Mouse (Mus musculus): ENCODE results near the gene Polr1d.

The Polr1d gene

GRCm38 (mm10) chr5:147054747-147055270 is 22.0 kb upstream of the Polr1d start:
- in situ Hi-C loops (cut with MboI, MseI) = loop anchor here (10.0 to 25.0 kb wide), 2 partner anchors 220 to 1457 kb away; partner anchors contain the start of gene Rpl21

DNA sequence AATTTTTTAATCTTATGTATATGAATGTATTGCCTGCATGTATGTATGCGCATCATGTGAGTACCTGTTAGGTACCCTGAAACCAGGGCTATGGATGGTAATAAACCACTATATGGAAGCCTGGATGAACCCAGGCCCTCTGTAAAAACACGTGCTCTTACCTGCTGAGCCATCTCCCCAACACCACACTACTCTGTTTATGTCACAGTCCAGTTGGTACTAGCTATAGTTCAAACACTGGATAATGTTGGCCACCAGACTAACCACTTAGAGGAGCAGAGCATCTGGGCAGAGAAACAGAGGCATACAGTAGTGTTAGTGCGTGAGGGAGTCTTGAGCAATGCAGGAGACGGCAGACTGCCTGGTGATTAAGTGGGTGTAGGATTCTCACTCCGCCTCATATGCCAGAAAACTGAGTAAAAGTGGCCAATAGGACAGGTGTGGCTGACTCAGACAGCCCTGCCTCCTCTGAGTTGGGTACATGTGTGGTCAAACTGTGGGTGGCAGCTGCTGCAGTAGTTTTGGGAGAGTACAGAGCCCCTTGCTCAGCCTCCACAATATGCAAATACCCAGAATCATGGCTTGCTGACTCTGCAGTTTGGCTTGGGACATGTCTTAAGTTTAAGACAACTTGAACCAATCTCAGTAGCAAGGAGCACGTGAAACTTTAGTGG is 21.1 kb upstream of the Polr1d start:
- in situ Hi-C loops (cut with MboI, MseI) = loop anchor here (10.0 to 25.0 kb wide), 2 partner anchors 221 to 1457 kb away; partner anchors contain the start of gene Rpl21

GRCm38 (mm10) chr5:147056712-147057290 is 20.0 kb upstream of the Polr1d start:
- in situ Hi-C loops (cut with MboI, MseI) = loop anchor here (10.0 to 25.0 kb wide), 2 partner anchors 222 to 1456 kb away; partner anchors contain the start of gene Rpl21

DNA sequence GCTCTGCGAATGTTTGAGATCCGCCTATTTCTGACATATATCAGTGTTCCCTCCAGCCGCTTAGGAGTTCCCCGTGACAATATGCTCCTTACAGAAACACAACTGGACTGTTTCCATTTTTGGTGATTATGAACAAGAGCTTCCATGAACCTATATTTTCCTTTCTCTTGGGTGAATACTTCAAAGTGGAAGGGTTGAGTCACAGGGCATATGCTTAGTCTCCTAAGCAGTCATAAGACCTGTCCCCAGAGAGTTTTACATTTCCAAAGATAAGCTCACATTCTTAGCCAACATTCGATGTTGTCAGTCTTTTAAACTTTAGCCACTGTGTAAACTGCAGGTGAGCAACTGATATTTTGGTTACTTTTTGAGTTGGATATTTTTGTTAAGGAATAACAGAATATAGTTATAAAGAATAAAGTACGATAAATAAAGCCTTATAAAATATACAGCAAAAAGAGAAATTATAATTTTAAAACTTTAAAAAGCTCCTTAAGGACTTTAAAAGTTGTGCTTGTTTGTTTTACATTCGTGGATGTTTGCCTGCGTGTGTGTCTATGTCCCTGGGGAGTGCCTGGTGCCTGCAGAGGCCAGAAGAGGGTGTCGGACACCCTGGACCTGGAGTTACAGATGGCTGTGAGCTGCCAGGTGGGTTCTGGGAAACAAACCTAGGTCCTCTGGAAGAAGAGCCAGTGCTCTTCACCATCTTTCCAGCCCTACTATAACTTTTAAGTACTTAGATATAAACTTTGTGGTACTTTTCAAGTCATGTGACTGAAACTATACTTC is 19.0 kb upstream of the Polr1d start:
- in situ Hi-C loops (cut with MboI, MseI) = loop anchor here (10.0 to 25.0 kb wide), 2 partner anchors 223 to 1454 kb away; partner anchors contain the start of gene Rpl21

GRCm38 (mm10) chr5:147058661-147059060 is 18.2 kb upstream of the Polr1d start:
- in situ Hi-C loops (cut with MboI, MseI) = loop anchor here (10.0 to 25.0 kb wide), 2 partner anchors 224 to 1454 kb away; partner anchors contain the start of gene Rpl21

GRCm38 (mm10) chr5:147059319-147059718 is 17.5 kb upstream of the Polr1d start:
- in situ Hi-C loops (cut with MboI, MseI) = loop anchor here (10.0 to 25.0 kb wide), 2 partner anchors 225 to 1453 kb away; partner anchors contain the start of gene Rpl21

DNA sequence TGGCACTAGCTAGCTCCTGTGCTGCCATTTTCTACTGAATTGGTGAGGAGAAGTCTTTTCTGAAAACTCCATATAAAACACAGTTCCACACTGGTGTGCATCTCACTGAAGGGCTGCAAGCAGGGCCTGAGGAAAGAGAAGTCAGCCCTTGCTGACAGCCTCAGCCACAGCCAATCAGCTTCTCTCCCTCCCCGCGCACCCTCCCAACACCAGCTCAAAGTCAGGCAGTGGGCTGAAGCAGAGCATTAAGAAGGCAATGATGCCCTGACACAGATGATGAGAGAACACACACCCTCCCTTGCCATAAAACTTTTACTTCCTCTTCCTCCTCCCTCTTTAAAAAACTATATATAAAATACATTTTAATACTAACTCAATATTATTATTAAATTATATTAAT is 16.8 kb upstream of the Polr1d start:
- in situ Hi-C loops (cut with MboI, MseI) = loop anchor here (25.0 kb wide), 1 partner anchor 1452 kb away; no protein-coding TSS in a partner anchor

DNA sequence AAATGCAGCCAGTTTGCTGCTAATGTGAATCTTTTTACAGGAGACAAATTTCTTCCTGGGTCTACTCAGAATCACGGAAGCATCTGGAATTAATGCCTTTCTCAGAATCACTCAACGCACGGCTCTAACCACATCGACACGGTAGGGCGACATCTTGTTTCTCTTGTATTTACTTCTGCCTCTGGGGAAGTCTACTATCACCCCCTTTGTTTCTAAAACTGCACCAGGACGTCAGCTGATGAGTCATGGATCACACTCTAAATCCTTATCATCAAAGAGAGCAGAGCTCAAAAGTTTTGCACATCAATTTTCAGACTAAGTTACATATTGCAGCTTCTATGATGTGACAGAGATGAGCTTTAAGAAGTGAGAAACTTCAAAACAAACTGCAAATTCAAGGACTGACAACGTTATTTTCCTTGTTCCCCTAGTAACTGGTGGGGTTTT is 13.6 kb upstream of the Polr1d start:
- in situ Hi-C loops (cut with MboI, MseI) = loop anchor here (25.0 kb wide), 1 partner anchor 1449 kb away; no protein-coding TSS in a partner anchor

GRCm38 (mm10) chr5:147066129-147066528 is 10.7 kb upstream of the Polr1d start:
- in situ Hi-C loops (cut with MboI, MseI) = loop anchor here (25.0 kb wide), 1 partner anchor 1446 kb away; no protein-coding TSS in a partner anchor

DNA sequence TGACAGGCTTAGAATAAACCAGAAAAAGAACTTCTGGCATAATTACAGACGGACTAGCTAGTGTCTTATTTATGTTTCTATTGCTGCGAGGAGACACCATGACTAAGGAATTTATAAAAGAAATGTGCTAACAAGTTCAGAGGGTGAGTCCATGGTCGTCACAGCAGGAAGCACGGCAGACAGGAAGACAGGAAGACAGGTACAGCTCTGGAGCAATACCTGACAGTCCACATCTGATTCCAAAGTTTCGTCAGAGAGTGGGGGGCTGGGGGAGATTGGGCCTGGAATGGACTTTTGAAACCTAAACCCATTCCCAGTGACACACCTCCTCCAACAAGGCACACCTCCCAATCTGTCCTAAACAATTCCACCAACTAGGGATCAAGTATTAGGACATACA is 9.9 kb upstream of the Polr1d start:
- in situ Hi-C loops (cut with MboI, MseI) = loop anchor here (25.0 kb wide), 1 partner anchor 1445 kb away; no protein-coding TSS in a partner anchor

- in situ Hi-C loops (cut with MboI, MseI) = loop anchor here (25.0 kb wide), 1 partner anchor 1443 kb away; no protein-coding TSS in a partner anchor
These were observed 8.0 kb upstream of the Polr1d start for GRCm38 (mm10) chr5:147068876-147069275.

GRCm38 (mm10) chr5:147070791-147071516 is 5.9 kb upstream of the Polr1d start:
- in situ Hi-C loops (cut with MboI, MseI) = loop anchor here (25.0 kb wide), 1 partner anchor 1441 kb away; no protein-coding TSS in a partner anchor

DNA sequence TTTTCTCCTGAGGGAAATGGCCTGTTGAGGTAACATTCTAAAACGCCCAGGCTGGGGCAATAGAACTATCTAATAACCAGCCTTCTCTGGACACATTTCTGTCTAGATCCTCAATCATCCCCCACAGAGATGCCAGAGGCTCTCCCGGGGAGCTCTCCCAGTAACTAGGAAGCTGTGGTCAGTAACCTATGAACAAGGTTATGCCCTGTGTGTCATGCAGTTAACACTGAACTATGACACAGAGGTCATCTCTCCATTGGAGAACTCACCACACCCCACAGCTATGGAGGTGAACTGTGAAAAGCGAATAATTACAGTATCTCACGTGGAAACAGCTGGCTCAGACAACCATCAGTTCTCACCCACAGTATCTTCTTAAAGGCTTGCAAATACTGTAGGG is 5.0 kb upstream of the Polr1d start:
- in situ Hi-C loops (cut with MboI, MseI) = loop anchor here (25.0 kb wide), 1 partner anchor 1440 kb away; no protein-coding TSS in a partner anchor

DNA sequence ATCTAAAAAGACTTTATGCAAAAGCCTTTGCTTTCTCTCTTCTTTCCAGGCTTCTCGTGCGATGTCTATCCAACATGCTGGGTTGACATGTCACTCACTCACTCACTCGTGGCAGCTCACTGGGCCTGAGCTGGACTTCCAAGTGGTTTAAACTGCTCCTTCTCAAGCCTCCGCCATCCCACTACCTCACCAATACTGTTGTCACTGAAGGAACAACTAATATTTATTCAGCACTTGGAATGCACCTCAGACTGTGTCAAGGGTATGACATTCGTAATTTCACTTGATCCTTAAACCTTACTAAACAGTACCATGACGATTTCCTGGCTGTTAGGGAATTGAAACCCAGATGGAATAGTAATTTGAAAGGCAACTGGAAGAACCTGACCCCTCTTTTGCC is 3.0 kb upstream of the Polr1d start:
- in situ Hi-C loops (cut with MboI, MseI) = loop anchor here (25.0 kb wide), 1 partner anchor 1438 kb away; no protein-coding TSS in a partner anchor

DNA sequence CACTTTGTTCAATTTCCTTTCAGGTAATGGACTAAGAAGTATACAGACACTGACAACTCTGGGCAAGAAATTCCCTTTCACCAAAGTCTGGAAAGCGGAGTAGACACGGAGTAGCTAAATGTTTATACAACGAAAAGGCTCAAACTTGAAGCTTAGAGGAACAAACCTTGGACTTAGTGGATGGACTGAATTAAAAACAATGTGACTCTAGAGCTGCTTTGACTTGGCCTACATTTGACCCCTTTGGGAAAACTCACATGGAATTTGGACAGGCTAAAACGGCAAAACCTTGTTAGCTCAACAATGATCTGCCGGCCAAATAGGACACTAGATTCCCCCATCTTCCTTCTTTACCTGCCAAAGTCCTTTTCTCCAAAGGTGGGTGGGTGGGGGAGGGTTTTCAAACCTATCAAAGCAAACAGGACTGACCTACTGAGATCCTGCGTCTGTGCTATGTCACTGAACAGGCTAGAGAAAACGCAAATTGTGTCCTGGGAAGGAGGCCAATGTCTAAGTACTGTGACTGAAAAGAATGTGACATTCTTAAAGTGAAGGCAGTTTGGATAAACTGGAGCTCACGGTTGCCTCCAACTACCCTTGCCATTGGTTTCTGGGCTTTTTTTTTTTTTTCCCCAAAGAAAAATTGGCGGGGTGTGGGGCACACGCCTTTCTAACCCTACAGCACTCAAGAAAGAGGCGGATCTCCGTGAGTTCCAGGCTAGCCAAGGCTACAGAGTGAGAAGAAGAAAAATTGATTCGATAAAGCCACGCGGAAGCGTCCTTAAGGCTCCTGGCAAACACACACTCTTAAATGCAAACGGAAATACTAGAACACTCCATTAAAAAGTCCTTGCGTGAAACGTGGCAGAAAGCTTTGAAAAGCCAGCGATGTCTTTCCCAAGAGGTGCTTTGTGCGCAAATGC is 1.5 kb upstream of the Polr1d start:
- in situ Hi-C loops (cut with MboI, MseI) = no loop called here

DNA sequence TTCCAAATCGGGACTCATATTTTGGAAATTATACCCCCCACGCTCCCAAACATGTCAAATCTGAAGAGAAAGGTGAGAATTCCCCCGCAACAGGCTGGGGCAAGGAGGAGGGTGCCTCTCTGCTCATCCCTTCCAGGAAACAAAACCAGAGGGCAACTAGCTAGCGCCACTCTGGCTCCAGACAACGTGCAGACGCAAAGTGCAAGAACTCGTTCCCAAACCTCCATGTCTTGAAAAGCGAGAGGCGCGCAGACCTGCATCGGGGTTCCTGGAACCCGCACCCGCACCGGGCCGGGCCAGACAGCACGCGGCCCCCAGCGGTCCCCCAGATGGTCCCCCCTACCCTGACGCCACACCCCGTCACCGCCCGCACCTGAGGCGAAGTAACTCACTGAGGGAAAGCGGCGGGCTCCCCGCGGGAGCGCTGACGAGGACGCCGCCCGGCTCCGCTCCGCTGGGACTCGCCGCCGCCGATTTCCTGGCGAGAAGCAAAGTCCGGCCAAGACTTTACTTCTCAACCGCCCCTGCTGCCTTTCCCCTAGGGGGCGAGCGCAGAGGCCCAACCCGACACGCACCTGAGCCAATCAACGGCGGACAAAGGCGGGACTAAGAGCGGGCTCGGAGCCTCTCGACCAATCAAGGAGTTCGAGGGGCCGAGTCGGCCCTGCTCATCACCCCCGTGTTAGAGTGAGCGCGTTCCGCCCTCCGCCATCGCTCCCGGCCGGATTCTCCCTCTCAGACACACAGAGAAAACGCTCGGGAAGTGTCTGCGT is 638 bp upstream of the Polr1d start, which contains the start of gene Lnx2:
Gene Lnx2 (minus strand): TSS at position 561 of the 773 bp plus-strand sequence.
- in situ Hi-C loops (cut with MboI, MseI) = no loop called here

- in situ Hi-C loops (cut with MboI, MseI) = no loop called here
These were observed 620 bp downstream of the Polr1d start for GRCm38 (mm10) chr5:147077305-147078034.

All from T-helper 2 cell (primary cell).